Mouse (Mus musculus) heart, adult 2 months (tissue): ENCODE results near the gene Spsb1.

Experiments
- CTCF ChIP-seq: fragments of 200-600 bp; IDR thresholded peaks from 2 replicates; pipeline ENCODE4 v1.8.1; 2022; ENCODE audit warnings: antibody characterized with exemption, mild to moderate bottlenecking, moderate library complexity
- POLR2A ChIP-seq: fragments of 200-500 bp; IDR thresholded peaks from 2 replicates; pipeline ENCODE4 v1.6.1; 2011; ENCODE audit warnings: mild to moderate bottlenecking, low read depth, low read length, control low read depth; ENCODE audit not compliant: insufficient read depth

- TF ChIP-seq POLR2A = no peak
- TF ChIP-seq CTCF = no peak
Observed at GRCm38 (mm10) chr4:150001221-150001860, 46.5 kb upstream of the Spsb1 start.
